Mouse (Mus musculus) limb, embryonic 14.5 days (tissue): Measurements from ENCODE around the gene Atg4d. TPM values are rescaled to one million over a fixed set of nuclear protein-coding genes. Genes with fewer than 3 reads are reported as not detected.

Source experiments
- ATAC-seq: fragments of 200-750 bp; cut with Nextera tagmentation; 2 replicates; pipeline ENCODE4 v1.8.0; 2017; ENCODE audit warnings: low read depth, moderate number of reproducible peaks, moderate TSS enrichment; ENCODE audit not compliant: low FRiP score
- DNase-seq: peaks from one replicate; pipeline ENCODE4 v3.0.0-alpha.2; 2015; ENCODE audit warnings: low spot score
- H3K27ac ChIP-seq: fragments of 300-500 bp; sonication (generic); replicated peaks from 2 replicates; pipeline ENCODE4 v1.5.1; 2014; ENCODE audit warnings: low read depth, mild to moderate bottlenecking, low read length, moderate library complexity, mixed read lengths
- H3K27me3 ChIP-seq: fragments of 300-500 bp; sonication (generic); 2 replicates; pipeline ENCODE4 v1.6.1; 2014; ENCODE audit warnings: low read length, mixed read lengths; ENCODE audit not compliant: control insufficient read depth, insufficient read depth
- H3K36me3 ChIP-seq: fragments of 300-500 bp; sonication (generic); 2 replicates; pipeline ENCODE4 v1.6.1; 2014; ENCODE audit warnings: mild to moderate bottlenecking, low read length, moderate library complexity, mixed read lengths; ENCODE audit not compliant: control insufficient read depth, insufficient read depth
- H3K4me1 ChIP-seq: fragments of 300-500 bp; sonication (generic); 2 replicates; pipeline ENCODE4 v1.6.1; 2014; ENCODE audit warnings: antibody characterized with exemption, low read length, mixed read lengths; ENCODE audit not compliant: control insufficient read depth, insufficient read depth
- H3K4me2 ChIP-seq: fragments of 300-500 bp; sonication (generic); replicated peaks from 2 replicates; pipeline ENCODE4 v1.6.1; 2014; ENCODE audit warnings: low read depth, mild to moderate bottlenecking, low read length, moderate library complexity; ENCODE audit not compliant: severe bottlenecking
- H3K4me3 ChIP-seq: fragments of 300-500 bp; sonication (generic); replicated peaks from 2 replicates; pipeline ENCODE4 v1.5.1; 2014; ENCODE audit warnings: low read length
- H3K9ac ChIP-seq: fragments of 300-500 bp; sonication (generic); 2 replicates; pipeline ENCODE4 v1.6.1; 2014; ENCODE audit warnings: mild to moderate bottlenecking, low read depth, low read length, moderate library complexity; ENCODE audit not compliant: severe bottlenecking
- H3K9me3 ChIP-seq: fragments of 300-500 bp; sonication (generic); 2 replicates; pipeline ENCODE4 v1.6.1; 2016; ENCODE audit warnings: low read length; ENCODE audit not compliant: control insufficient read depth
- POLR2A ChIP-seq: fragments of 200-500 bp; IDR thresholded peaks from 2 replicates; pipeline ENCODE4 v1.8.0; 2012; ENCODE audit warnings: inconsistent platforms, mild to moderate bottlenecking, moderate library complexity, borderline replicate concordance; ENCODE audit not compliant: insufficient read depth, insufficient read length; ENCODE audit errors: extremely low read depth
- WGBS: fragments of 180-500 bp; shearing (Covaris S2); extraction: QIAGEN DNeasy Blood & Tissue Kit; methylation state at CpG from one replicate; pipeline ENCODE4 v1.1.7; 2014; 5-methylcytosine and 5-hydroxymethylcytosine counted together
- polyA plus RNA-seq, 2 experiments: library from polyadenylated mRNA; depleted of rRNA in 1 of 2; stranded (reverse) in 1 of 2; unstranded in 1 of 2; fragments of >200 nt; fragmentation: Nextera tagmentation in 1 of 2; extraction: Ambion mirVana in 1 of 2; gene quantifications; 2 replicates each; pipeline versions ENCODE4 v1.2.1 to v1.2.3; 2012 to 2014

Gene Atg4d
- polyA plus RNA-seq, 2 experiments = 26.9 to 31.6 TPM

DNA sequence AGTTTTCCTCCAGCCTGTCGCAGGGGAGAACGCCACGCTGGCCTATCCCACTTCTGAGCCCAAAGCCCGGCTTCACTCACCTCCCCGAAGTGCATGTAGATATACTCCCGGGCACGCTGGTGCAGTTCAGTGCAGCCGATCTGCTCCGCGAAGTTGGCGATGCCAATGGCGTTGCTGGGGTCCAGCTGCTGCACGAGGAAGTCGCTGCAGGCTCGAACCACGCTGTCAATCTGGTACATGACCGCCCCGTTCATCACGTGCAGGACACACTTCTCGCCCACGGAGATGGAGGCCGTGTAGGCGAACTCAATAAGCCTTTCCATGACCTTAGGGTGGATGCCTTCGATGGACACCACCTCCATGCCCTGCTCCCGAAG lies 28.1 kb upstream of the Atg4d start:
- Histone ChIP-seq H3K4me2 (peak overlapping the region; percentile 57), H3K4me3 (peak overlapping the region; percentile 90), H3K9me3 (no peaks in the 10 kb centered on the region), H3K9ac (peak overlapping the region; percentile 97), H3K4me1 (peaks cover 11% of the 10 kb centered on the region), H3K27me3 (0 out of 2 replicates have a peak, but pooled peaks cover under 1% of the 10 kb centered on the region), H3K27ac (peak overlapping the region; percentile 95), H3K36me3 (peaks cover 49% of the 10 kb centered on the region)
- TF ChIP-seq POLR2A = no peak
- 83% methylated on average over 25 of the region's 25 CpGs for WGBS
- ATAC-seq (no peak), DNase-seq (no peak)

DNA sequence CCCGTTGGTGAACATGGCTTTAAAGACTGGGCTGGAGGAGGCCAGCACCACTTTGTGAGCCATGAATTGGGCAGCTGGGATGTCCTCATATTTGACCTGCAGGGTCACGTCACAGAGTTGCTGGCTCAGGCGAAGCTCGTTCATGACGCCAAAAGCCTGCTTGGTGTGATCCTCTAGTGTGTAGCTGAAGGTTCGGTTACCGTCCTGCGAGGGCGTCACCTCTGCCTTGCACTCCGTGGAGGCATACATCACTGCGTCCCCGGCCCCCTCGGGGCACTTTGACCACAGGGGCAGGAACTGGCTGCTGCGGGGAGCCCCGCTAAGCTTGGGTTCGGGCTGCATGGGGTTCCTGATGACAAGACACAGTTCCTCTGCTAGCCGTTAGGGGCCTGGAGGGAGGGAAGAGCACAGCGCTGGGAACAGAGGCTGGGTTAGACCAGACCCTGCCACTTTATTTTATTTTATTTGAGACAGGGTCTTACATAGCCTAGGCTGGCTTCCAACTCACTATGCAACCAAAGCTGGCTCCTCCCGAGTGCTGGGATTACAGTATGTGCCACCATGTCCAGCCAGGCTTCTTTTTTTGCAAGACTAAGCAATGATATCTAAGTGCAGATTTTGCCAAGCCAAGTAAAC lies 27.6 kb upstream of the Atg4d start:
- peak overlapping the region; percentile 95 for H3K27ac ChIP-seq
- 0 out of 2 replicates have a peak, but pooled peaks cover 4% of the 10 kb centered on the region for H3K27me3 ChIP-seq
- peaks cover 11% of the 10 kb centered on the region for H3K4me1 ChIP-seq
- H3K9me3 ChIP-seq = no peaks in the 10 kb centered on the region
- peak overlapping the region; percentile 90 for H3K4me3 ChIP-seq
- H3K36me3 ChIP-seq = peaks cover 44% of the 10 kb centered on the region
- TF ChIP-seq POLR2A = no peak
- H3K4me2 ChIP-seq = peak overlapping the region; percentile 57
- 14% methylated on average over 19 of the region's 19 CpGs for WGBS
- H3K9ac ChIP-seq = peak overlapping the region; percentile 97
- DNase-seq (no peak), ATAC-seq (peak; percentile 31)

DNA sequence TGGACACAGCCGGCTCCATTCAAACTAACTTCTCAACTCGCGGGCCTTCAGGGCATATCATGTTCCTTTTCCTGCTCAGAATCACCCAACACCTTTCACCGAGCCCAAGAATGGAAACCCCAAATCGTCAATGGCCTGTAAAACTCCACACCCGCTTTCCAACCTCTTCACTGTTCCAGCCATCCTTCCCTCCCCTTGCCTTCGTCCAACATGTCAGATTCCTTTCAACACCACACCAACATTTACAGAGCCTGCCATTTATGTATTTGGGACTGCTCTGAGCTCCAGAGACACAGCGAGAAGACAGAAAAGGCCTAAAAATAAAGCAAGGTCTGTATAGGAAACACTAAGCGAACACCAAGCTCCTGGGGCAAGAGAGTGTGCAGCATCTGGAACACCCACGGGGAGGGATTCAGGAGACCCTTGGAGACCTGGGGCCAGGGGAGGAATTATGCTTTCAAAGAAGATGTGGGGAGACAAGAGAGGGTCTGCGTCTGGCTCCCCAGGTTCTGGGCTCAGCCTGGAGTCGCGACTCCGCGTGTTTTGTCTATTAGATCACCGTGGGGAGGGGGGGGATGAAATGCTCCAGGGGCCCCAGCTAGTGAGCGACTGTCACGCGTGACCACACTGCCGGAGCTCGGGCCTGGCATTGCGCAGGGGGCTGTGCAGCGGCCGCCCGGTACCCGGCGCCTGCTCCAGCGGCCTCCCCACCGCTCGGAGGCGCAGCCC lies 26.9 kb upstream of the Atg4d start:
- Histone ChIP-seq H3K4me3 (peak overlapping the region; percentile 90), H3K9me3 (no peaks in the 10 kb centered on the region), H3K9ac (peak overlapping the region; percentile 97), H3K27me3 (peaks cover 11% of the 10 kb centered on the region), H3K4me1 (peaks cover 11% of the 10 kb centered on the region), H3K4me2 (peak overlapping the region; percentile 57), H3K36me3 (peaks cover 37% of the 10 kb centered on the region), H3K27ac (peak overlapping the region; percentile 95)
- 1% methylated on average over 19 of the region's 31 CpGs for WGBS
- TF ChIP-seq POLR2A = no peak
- ATAC-seq = peak; percentile 35
- peak; percentile 57 for DNase-seq

DNA sequence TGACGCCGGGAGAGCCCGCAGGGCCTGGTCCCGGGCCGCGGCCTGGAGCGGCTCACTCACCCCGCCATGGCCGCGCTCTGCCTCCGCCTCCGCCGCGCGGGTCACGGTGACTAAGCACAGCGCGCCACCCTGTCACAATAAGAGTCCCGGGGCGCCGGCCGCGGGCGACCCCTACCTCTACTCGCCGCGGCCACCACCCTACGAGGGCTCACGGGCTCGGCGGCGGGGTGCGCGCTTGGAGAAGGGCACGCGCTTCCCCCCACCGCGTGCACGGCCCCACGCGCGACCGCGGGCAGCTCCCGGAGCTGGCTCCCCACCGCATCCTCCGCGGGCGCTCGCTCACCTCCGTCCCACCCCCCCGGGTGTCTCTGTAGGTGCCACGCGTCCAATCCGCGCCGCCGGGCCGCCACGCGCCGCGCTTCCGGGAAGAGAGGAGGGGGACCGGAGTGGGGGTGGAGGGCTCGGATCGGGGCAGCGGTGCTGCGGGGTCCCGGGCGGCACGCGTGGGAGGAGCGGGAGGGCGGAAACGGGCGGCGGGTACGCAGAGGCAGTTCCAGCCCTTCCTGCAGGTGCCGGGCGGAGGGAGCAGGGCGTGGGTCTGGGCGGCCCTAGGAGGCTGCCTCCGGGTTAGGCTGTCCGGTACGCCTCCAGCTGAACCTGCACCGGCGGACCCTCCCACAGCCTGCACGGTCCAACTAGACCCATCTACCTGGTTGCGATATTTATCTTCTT lies 26.2 kb upstream of the Atg4d start, which contains the start of gene Keap1:
Gene Keap1 (minus strand): TSS at position 629 of the 732 bp plus-strand sequence.
- Histone ChIP-seq H3K27ac (peak within 1 kb of the TSS; percentile 95), H3K36me3 (peaks cover 30% of the 10 kb centered on the region), H3K4me2 (peak within 1 kb of the TSS; percentile 57), H3K9me3 (no peaks in the 10 kb centered on the region), H3K27me3 (peaks cover 18% of the 10 kb centered on the region), H3K9ac (peak within 1 kb of the TSS; percentile 97), H3K4me3 (peak within 1 kb of the TSS; percentile 90), H3K4me1 (peaks cover 11% of the 10 kb centered on the region)
- no peak for TF ChIP-seq POLR2A
- WGBS = under 1% methylated on average over 53 of the region's 90 CpGs
- peak; percentile 81 for DNase-seq
- peak; percentile 84 for ATAC-seq

DNA sequence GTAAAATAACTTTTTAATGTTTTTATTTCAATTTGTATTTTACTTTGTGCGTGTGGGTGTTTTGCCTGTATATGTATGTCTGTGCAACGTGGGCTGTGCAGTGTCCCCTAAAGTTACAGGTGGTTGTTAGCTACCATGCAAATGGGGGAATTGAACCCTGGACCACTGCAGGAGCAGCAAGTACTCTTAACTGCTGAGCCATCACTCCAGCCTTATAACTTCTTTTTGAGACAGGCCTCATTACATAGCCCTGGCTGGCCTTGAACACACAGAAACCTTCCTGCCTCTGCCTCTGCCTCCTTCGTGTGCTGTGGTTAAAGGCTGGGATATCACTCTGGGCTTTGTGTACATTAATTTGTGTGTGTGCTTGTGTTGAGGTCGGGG lies 25.6 kb upstream of the Atg4d start:
- H3K4me3 ChIP-seq = peak overlapping the region; percentile 90
- peak overlapping the region; percentile 97; the same call in 1 of the 2 replicates for H3K9ac ChIP-seq
- 0 out of 2 replicates have a peak overlapping the region, but pooled peaks have one; percentile 95 for H3K27ac ChIP-seq

More for the DNA sequence above, 25.6 kb upstream of the Atg4d start:
- H3K4me2 ChIP-seq = peak overlapping the region; percentile 57
- peaks cover 14% of the 10 kb centered on the region for H3K4me1 ChIP-seq
- H3K9me3 ChIP-seq = no peaks in the 10 kb centered on the region
- H3K27me3 ChIP-seq = peaks cover 24% of the 10 kb centered on the region
- peaks cover 24% of the 10 kb centered on the region for H3K36me3 ChIP-seq
- WGBS = 47% methylated on average over 4 of the region's 4 CpGs
- TF ChIP-seq POLR2A = no peak
- DNase-seq (no peak), ATAC-seq (no peak)
